Mouse (Mus musculus) B cell, adult 2 months (primary cell): Measurements from ENCODE around the gene Eif5a2.

ENCODE experiments used
- DNase-seq, 2 experiments: peaks; one replicate each; pipeline ENCODE4 v3.0.0; 2022

Eif5a2 gene

DNA sequence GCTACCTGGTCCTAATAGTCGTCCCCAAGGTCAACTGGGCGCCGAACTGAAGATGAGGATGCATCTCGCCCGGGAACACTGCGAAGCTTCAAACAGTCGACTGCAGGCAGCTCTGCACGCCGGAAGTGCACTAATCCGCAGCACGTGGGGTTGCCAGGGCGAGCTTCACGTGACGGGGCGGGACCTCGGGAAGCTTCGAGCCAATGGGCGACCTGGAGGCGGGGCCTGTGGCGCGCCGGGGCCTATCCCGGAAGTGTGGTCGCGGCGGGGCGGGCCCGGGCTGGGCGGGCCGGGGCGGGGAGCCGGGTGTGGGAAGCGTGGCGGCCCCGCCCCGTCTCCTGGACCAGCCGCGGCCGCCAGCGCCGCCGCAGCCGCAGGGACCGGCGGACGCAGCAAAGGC lies at the start of gene Eif5a2:
Gene Eif5a2 (plus strand): TSS at position 283 of the 400 bp plus-strand sequence.
- DNase-seq, result peak; percentile 95 to 96

DNA sequence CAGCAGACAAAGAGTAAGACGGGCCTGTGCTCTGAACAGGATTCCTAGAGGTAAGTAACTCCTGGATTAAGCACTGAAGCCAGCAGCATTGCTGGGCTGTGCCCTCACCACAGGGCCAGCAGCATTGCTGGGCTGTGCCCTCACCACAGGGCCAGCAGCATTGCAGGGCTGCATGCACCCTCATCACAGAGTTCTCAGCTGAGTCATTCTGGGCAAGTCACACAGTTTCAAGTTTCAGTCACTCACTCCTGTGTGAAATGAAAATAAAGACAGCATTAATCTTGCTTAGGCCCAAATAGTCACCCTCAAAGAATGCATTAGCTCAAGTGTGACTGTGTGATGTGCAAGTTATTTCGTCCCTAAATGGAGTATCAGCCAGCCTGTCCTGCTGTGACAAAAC lies 46.4 kb upstream of the Eif5a2 start:
- DNase-seq, result no peak

DNA sequence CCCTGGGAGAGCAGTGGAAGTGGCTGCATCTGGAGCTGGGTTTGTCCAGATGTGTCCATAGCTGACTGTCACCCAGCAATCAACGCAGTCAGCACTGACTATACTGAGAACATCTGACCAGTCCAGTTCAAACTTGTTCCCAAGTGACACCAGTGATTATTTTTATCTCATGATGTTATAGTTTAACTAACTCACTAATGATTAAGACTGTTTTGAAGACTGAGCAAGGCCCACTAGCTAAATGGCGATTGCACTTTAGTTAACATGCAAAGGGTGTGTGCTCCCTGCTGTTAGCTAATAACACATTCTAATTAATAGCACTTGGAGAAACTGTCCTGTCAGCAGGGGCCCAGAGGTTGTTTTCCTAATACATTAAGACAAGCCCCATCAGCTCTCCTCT lies 44.1 kb upstream of the Eif5a2 start:
- DNase-seq, result no peak

DNA sequence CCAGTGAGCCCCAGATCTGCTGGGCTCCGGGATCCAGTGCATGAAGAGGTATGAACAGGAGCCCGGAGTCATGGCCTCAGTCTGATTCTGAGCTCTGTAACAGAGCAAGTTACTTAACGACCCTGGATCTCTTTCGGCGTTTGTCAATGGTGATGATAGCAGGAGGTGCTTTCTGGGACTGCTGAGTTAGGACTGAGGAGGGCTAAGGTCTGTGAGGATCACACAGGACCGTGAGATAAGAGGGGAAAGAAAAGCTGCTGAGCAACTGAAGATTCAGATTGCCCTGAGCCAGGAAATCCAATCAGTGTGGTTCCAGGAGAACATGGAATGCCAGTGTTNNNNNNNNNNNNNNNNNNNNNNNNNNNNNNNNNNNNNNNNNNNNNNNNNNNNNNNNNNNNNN lies 40.7 kb upstream of the Eif5a2 start:
- DNase-seq, result no peak

DNA sequence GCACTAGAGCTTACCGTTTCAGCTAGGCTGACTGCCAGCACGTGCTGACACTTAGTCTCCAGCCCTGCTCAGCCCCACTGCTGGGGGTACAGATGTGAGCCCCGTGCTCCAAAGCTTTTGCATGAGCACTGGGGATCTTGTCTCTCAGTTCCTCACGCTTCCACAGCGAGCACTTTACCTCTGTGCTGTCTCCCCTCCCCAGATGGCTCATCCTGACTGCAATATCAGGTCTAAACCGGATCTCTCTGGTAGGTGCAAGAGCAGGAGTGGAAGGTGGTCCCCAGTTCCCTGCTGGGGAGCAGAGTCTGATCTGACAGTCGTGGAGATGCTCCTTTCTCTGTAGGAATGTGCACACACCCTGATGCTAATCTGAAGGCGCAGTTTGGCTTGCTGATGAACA lies 37.8 kb upstream of the Eif5a2 start:
- no peak for DNase-seq

DNA sequence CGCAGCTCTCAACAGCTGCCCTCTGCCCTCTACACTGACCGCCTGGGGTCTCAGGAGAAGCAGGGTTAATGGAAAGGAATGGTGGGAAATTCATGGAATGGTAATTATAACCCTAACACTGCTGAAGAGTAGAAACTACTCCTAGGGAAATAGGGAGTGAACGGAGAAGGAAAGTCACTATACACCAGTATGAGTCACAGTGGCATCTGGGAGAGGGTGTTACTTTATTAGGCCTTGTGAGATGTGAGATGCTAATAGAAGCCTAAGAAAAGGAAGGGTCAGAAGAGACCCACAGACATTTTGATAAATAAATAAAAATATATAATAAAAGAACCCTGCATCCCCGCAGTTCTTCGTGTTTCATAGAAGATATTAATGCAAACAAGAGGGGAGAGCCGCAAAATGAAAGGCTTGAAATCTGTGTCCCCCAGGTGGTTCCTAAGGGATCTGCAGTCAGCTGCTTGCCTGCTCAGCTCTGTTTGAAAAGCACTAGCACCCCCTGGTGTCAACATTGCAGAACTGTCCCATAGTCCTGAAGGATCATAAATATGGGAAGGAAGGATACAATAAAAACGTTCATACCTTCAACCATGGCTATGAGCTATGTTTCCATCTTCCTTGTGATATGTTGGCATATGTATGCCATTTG lies 35.1 kb upstream of the Eif5a2 start:
- peak; percentile 72 to 74 for DNase-seq

DNA sequence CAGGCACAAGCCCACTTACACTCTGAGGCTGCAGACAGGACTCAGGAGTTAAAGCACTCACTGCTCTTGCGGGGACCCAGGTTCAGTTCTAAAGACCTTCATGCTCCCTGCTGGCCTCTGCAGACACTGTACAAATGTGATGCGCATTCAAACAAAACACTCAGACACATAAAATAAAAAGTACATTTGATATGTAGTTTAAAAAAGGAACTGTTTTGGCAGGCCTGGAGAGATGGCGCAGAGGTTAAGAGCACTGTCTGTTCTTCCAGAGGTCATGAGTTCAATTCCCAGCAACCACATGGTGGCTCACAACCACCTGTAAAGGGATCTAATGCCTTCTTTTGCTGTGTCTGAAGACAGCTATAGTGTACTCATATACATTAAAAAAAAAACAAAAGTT lies 32.9 kb upstream of the Eif5a2 start:
- no peak for DNase-seq

DNA sequence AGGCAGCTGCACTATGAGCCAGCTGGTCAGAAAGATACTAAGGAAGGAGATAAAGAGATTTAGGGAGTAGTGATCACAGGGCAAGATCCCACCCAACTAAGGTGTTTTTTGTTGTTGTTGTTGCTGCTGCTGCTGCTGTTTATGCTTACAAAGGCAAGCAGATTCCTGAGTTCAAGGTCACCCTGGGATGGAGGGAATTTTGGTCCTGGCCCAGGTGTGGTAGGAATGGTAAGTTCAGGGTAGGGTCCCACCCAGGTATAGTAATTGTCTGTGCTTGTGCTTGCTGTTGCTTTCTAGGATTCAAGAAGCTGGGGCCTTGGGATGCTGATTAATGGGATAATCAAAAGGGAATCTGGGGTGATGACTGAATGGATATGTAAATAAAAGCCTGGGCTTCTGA lies 32.1 kb upstream of the Eif5a2 start:
- no peak for DNase-seq

DNA sequence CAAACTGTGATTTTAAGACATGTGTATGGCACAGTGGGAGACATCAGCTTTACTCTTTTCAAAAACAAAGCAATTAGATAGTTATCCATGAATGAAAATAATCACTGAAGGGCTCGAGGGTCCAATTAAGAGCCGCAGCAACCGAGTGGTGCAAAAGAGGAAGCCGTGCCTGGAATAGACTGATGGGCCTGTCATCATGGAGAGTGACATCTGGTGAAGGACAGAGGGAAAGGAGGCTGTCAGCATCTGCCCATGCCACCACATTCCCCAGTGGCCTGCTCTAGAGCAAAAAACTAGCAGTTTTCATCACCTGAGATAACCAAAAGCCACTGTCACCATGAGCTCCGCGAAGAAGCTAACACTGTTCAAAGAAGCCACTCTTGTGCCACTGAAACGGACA lies 25.6 kb upstream of the Eif5a2 start:
- DNase-seq, result no peak

DNA sequence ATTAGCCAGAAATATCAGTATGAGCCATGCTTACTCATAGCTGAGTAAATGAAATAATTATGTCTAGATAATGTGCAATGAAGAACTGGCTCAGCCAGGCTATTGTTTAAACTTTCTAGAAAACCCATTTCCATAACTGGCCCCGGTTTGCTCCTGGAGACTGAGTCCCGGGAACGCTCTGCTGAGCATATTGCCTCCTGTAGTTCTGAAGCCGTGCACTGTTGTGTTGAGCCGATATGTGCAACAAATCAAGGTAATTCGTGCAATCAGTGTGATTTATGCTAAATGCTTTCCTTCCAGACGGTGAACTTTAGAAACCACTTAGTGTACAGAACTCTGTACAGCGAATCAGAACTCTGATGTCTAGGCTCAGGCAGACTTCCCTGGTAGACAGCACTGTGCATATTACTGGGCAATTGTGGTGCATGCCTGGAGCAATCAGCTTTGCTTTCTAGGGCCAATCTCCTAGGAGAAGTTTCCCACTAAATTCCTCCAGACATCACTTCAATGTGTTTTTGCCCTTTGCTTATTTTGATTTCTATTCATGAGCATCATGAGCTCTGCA lies 19.8 kb upstream of the Eif5a2 start:
- no peak for DNase-seq

DNA sequence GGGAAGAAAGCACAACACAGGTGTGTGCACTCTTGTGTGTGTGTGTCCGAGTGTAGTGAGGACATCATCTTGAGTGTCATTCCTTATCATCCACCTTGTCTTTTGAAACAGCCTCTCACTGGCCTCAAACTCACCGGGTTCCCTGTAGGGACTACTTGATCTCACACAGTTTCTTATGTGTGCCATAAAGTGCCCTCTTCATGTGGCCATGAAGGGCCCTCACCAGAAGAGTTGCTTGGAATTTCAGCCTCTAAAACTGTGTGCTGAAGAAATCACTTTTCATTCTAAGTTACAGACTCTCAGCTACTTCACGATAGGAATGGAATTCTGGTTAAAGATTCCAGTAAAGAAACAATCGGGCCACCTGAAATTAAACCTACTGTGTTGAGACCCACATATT lies 14.1 kb upstream of the Eif5a2 start:
- DNase-seq, result no peak

DNA sequence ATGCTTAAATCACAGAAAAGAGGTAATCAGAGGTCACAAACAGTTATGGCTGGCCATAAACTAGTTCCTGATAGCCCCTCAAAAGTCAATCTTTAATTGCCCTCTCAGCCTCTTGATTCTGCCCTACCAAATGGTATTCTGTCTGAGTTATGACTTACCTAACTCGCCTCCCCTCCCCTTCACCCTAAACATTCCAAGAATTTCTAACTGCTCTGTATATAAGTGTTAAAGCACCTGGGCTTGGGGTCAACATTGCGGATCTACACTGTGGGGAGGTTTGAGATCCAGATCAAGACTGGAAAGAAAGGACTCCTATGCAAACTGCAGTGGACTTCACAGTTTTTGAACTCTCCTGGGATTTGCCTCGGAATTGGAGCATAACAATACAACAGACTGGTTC lies 12.9 kb upstream of the Eif5a2 start:
- no peak for DNase-seq

DNA sequence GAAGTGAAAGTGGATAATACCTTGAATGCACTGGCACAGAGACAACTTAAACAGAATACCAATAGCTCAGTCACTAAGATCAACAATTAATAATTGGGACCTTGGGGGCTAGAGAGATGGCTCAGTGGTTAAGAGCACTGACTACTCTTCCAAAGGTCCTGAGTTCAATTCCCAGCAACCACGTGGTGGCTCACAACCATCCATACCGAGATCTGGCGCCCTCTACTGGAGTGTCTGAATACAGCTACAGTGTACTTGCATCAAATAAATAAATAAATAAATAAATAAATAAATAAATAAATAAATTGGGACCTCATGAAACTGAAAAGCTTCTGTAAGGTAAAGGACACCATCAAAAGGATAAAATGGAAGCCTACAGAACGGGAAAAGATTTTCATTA lies 8.2 kb upstream of the Eif5a2 start:
- DNase-seq, result peak; percentile 25 to 28

DNA sequence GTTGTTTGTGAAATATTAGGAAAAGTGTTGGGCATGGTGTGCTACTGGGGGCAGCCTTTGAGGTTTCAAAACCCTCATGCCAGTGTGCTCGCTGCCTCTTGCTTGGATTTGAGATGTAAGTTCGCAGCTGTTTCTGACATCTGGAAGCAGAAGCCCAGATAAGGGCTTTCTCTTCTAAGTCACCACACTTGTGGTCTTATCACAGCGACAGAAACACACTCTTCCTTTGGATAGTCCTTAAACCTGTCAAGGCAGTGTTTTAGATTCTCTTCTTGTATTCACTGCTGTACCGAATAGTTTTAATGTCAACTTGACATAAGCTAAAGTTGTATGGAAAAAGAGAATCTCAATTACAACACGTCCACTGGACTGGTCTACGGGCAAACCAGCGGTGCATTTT lies 5.7 kb upstream of the Eif5a2 start:
- DNase-seq, result no peak

DNA sequence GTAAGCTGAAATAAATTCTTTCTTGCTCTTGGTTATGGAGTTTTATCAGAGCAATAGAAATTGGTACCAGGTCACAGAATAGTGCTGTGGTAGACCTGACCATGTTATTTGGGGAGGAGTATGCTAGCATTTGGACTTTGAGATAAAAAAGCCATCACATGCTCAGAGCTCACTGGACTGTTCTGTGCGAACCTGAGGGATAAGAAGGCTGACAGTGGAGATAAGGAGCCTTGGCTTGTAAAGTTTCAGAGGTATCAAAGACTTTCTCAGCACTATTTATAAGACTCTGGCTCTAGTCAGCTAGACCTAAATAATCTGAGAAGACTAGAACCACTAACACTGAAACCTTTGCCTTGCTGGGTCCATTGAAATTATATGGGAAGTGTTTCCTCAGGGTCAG lies 5.1 kb upstream of the Eif5a2 start:
- no peak for DNase-seq

DNA sequence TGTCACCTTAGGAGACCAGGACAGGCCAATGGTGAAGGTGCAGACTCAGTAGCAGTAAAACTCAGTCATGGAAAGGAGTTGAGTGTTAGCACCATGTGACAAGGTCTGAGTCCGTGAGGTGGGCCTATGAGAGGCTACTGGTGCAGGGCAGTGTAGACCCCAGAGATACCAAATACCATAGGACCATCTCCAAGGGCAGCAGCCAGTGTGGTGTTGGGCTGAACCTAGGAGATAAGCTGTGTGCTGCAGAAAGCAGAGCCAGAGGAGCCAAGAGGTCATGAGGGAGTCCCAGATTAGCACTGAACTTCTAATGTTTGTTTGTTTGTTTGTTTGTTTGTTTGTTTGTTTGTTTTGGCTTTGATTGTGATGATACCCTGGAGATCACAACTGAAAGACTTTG lies 4.6 kb upstream of the Eif5a2 start:
- DNase-seq, result no peak

DNA sequence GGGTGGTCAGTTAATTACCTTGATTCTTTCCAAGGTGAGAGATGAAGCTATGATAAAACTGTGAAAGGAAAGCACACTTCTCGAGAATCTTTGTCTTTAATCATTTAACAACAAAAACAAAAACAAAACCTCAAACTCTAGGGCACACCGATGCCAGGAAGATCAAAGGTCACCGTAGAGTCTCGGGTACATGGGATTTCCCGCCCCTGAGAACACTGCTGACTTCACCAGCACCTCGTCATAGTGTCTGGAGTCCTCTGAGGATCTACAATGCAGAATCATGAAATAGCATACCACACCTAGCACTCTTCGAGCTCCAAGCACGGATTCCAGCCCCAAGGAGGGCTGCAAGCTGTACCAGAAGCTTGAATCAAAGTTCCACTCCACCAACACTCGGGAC lies 565 bp upstream of the Eif5a2 start:
- no peak for DNase-seq

DNA sequence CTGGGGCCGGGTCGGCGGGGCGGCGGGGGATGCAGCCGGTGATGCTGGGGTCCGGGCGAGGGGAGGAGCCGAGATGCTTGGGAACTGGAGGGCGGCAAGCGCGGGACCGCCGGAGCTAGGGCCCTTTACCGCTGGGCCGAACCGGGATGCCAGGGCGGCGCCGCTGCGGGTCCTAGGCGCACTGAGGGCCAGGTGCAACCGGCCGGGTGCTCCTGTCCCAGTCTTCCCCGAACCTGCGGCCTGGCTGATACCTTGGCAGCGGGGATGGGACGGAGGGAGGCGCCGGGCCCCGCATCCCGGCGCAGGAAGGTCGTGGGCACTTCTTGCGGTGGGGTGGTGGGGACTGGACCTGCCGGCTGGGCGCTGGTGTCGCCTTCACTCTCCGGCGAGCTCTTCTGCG lies 346 bp downstream of the Eif5a2 start:
- DNase-seq, result no peak

DNA sequence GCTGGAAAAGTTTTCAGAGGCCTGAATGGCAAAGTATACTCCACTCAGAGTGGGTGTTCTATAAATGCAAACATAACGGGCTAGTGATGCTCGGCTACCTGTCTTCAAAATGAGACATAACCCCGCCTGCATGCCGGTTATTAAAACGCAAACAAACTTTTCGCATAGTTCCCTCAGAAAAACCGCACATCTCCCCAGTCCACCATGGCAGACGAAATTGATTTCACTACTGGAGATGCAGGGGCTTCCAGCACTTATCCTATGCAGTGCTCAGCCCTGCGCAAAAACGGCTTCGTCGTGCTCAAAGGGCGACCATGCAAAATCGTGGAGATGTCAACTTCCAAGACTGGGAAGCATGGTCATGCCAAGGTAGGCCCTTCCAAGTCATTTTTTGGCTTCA lies 772 bp downstream of the Eif5a2 start:
- peak in 1 of 2 experiments; percentile 3 for DNase-seq

DNA sequence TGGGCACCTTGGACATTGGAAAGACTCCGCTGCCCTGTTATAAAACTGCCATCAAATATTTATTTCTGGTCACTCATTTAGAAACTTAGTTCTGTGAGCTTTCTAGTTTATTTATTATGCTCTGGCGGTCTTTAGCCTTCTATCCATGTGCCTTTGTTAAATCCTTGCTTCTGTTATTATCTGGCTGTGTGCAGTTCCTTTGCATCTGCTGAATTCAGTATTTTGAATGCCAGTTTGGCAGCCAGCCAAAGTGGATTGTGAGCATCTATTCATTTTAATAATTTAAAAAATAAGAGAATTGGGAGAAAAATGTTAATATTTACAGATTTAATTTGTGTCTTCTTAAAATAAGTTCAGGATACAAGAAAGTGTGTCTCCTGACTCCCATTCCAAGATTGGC lies 3.1 kb downstream of the Eif5a2 start:
- DNase-seq, result no peak

DNA sequence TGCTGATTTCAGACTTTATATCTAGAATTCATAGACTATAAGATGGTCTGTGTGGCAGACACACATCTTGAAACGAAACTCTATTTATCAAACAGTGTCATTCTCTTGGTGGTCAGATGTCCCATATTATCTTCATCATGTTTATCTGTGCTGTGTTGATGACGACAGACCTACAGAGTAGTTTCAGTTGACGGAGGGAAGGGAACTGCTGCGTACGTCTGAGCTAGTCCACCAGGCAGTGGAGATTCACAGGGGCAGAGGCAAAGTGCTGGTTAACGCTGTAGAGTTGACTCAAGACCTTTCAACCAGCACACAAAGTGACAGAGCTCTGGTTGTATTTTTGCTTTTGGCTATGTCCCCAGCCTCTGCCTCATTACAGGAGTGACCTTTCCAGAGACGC lies 13.8 kb downstream of the Eif5a2 start:
- no peak for DNase-seq

DNA sequence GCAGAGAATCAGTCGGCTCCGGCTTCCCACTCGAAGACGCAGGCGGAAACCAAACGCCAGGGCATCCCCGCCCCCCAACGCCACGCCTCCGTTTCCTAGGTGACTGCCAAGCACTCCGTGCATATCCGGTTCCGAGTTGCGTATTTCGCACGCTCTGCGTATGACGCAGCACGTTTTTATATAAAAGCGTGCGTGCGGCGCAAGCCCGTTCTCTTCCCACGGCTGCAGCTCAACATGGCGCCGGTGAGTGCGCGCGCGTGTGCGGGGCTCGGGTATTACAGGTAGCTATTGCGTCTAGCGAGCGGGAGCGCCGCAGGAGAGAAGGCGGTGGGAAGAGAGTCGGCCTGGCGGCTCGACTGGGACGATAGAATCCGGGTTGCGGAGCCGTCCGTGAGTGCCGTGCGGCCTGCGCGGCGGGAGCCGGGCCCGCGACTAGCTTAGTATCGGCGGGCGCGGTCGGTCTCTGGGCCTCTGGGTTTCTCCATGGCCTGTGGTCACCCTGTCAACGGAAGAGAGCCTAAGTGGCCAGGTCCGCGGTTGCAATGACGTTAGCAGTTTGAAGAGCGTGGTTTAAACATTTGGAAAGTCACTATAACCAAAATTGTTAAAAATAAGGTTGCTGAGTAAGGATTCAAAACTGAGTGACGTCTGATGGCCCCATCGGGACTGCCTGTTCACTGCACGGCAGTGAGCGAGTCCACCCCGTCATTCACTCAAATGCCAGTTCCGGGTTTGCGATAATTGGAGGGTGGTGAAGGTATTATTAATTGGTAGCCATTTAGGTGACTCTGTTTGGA lies 24.4 kb downstream of the Eif5a2 start, which contains the start of gene Rpl22l1:
Gene Rpl22l1 (plus strand): TSS at position 136 of the 797 bp plus-strand sequence.
- peak; percentile 99 to 100 for DNase-seq

DNA sequence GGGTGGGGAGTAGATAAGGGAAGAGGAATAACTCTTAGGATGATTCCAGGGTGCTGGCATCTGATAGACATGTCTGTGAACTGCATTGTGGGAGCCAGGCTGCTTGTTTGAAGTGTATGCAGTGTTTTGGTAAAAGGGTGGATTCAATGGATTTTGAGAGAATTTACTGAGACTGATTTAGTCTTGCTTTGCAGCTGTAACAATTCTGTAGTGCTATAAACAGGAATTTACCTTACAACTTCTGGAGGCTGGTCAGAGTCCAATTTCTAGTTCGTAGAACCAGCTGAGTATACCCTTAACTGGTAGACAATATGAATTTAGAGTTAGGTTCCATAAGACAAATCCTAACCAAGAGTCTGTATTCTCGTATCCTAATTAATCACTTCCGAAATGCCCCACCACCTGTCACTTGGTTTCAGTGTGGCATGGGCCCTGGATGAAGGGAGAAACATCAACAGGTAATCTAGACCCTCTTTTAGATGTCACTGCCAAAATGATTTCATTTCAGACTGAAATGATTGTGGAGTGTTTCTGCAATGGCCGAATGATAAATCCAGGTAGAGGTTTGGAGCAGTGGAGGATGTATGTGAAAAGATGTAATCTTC lies 27.1 kb downstream of the Eif5a2 start:
- no peak for DNase-seq

DNA sequence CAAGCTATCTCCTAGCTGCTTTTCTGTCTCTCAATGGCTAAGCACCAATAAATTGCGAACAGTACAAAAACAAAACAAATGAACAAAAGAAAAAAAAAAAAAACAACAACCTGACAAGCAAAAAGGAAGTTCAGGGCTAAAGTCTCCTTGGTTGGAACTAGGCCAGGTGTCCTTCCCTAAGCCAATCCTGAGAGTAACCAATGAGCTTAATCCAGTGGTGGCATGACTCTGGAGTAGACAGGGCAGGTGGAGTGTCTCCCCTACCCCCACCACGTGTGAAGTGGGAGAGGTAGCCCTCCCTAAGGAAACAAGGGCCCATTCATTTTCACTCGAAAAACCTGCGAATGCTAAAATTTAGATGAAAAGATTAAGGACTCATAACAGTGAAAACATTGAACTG lies 30.4 kb downstream of the Eif5a2 start:
- no peak for DNase-seq
